Mouse (Mus musculus): ENCODE results near the gene Atp5d. TPM values are rescaled to one million over a fixed set of nuclear protein-coding genes. Genes with fewer than 3 reads are reported as not detected.

The Atp5d gene
- total and polyA plus RNA-seq, 2 experiments from 2014 or later, result 154 to 633 TPM

- H3K9ac ChIP-seq, result no peak overlapping the region
- ATAC-seq (no peak), DNase-seq (no peak)
- H3K4me3 ChIP-seq (ENCODE audit: low read depth, low read length), result no peak overlapping the region
- H3K9me3 ChIP-seq (ENCODE audit: low read length), result no peaks in the 10 kb centered on the region
- no peak for TF ChIP-seq CTCF (IDR thresholded peaks at IDR 0.05; ENCODE audit: low read depth)
- H3K27me3 ChIP-seq (ENCODE audit: insufficient read depth, low read length), result no peaks in the 10 kb centered on the region
- H3K27ac ChIP-seq (ENCODE audit: low read depth, low read length), result no peak overlapping the region
- peaks cover 92% of the 10 kb centered on the region for H3K36me3 ChIP-seq (ENCODE audit: insufficient read depth)
- WGBS, result 86% methylated on average over 9 of the region's 9 CpGs
- no peaks in the 10 kb centered on the region for H3K4me1 ChIP-seq (ENCODE audit: insufficient read depth)
- H3K4me2 ChIP-seq (ENCODE audit: low read depth), result no peak overlapping the region
Measured at GRCm38 (mm10) chr10:80129846-80130245, 8.6 kb upstream of the Atp5d start.

DNA sequence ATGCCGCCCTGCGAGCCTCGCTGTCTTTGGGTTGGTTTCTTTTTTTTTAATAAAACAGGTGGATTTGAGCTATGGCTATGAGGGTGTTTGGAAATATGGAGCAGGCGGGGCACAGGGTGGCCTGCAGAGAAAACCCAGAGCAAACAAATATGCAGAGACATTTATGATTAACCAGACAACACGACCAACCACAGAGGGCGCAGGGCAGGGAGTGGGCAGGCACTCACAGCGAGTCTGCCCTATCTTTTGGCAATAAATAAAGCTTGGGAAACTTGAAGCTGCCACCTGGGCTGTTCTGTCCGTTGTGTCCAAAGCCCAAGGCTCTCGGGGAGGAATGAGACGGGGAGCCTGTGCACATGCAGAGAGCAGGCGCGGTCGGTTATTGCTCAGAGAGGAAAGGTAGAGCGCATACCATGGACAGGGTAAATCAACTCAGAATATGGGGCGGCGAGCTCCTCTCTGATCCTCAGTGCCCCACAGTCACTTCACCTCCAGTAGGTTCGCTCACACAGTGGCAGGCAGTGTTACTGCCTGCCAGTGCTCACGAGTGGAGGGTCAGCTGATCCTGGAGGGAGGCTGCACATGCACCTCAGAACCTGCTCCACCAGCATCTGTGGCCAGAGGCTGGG lies 7.9 kb upstream of the Atp5d start:
- ATAC-seq (no peak; the same call in 1 of the 2 replicates), DNase-seq (no peak)
- Histone ChIP-seq H3K27ac (ENCODE audit: low read depth, low read length) (peak overlapping the region; percentile 36; the same call in 1 of the 2 replicates), H3K4me2 (ENCODE audit: low read depth) (no peak overlapping the region), H3K27me3 (ENCODE audit: insufficient read depth, low read length) (no peaks in the 10 kb centered on the region), H3K9ac (no peak overlapping the region), H3K4me3 (ENCODE audit: low read depth, low read length) (no peak overlapping the region), H3K9me3 (ENCODE audit: low read length) (no peaks in the 10 kb centered on the region), H3K36me3 (ENCODE audit: insufficient read depth) (peaks cover 92% of the 10 kb centered on the region), H3K4me1 (ENCODE audit: insufficient read depth) (no peaks in the 10 kb centered on the region)
- no peak for TF ChIP-seq CTCF (IDR thresholded peaks at IDR 0.05; ENCODE audit: low read depth)
- 83% methylated on average over 18 of the region's 18 CpGs for WGBS

DNA sequence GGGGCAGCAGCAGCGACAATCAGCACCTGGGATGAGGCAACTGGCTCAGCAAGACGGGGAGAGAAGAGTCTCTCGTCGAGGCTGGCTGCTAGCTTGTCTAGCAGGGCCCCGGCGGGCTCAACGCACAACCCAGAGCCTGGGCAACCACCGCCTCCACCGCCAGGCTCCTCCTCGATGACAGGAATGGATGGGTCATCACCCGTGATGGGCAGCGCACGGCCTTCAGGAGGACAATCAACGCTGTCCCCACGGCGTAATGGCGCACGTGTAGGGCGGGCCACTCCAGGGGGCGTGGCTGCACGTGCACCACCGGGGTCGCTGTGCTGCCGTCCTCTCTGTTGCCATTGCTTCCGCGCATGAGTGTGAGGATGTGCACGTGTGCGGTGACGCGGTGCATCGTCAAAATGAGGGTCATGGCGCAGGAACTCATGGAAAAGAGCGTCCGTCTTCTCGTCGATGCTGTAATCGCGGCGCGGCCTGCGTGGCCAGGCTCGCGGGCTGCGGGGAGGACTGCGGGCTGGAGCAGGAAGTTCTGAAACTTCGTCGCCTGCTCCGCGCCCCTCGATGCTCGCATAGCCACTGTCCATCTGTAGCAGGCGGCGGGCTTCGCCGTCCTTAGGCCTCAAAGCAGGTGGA lies 7.0 kb upstream of the Atp5d start:
- Histone ChIP-seq H3K27me3 (ENCODE audit: insufficient read depth, low read length) (no peaks in the 10 kb centered on the region), H3K9me3 (ENCODE audit: low read length) (no peaks in the 10 kb centered on the region), H3K4me3 (ENCODE audit: low read depth, low read length) (no peak overlapping the region), H3K36me3 (ENCODE audit: insufficient read depth) (peaks cover 88% of the 10 kb centered on the region), H3K9ac (peak overlapping the region; percentile 18), H3K4me1 (ENCODE audit: insufficient read depth) (no peaks in the 10 kb centered on the region), H3K27ac (ENCODE audit: low read depth, low read length) (peak overlapping the region; percentile 36), H3K4me2 (ENCODE audit: low read depth) (peak overlapping the region; percentile 34)
- 16% methylated on average over 55 of the region's 55 CpGs for WGBS
- ATAC-seq (peak; percentile 86), DNase-seq (peak; percentile 88)
- TF ChIP-seq CTCF (IDR thresholded peaks at IDR 0.05; ENCODE audit: low read depth), result peak; percentile 47

- Histone ChIP-seq H3K27me3 (ENCODE audit: insufficient read depth, low read length) (no peaks in the 10 kb centered on the region), H3K4me1 (ENCODE audit: insufficient read depth) (peaks cover 5% of the 10 kb centered on the region; the same call in 1 of the 2 replicates), H3K27ac (ENCODE audit: low read depth, low read length) (peak overlapping the region; percentile 36; the same call in 1 of the 2 replicates), H3K36me3 (ENCODE audit: insufficient read depth) (peaks cover 87% of the 10 kb centered on the region), H3K4me2 (ENCODE audit: low read depth) (peak overlapping the region; percentile 34), H3K9me3 (ENCODE audit: low read length) (no peaks in the 10 kb centered on the region), H3K4me3 (ENCODE audit: low read depth, low read length) (no peak overlapping the region), H3K9ac (peak overlapping the region; percentile 18)
- no peak for TF ChIP-seq CTCF (IDR thresholded peaks at IDR 0.05; ENCODE audit: low read depth)
- peak; percentile 23 for ATAC-seq
- no peak for DNase-seq
- 34% methylated on average over 27 of the region's 27 CpGs for WGBS
Measured at GRCm38 (mm10) chr10:80131952-80132350, 6.5 kb upstream of the Atp5d start.

GRCm38 (mm10) chr10:80133226-80133849 lies 5.1 kb upstream of the Atp5d start:
- Histone ChIP-seq H3K27ac (ENCODE audit: low read depth, low read length) (no peak overlapping the region), H3K9ac (no peak overlapping the region), H3K36me3 (ENCODE audit: insufficient read depth) (peaks cover 73% of the 10 kb centered on the region), H3K4me1 (ENCODE audit: insufficient read depth) (peaks cover 9% of the 10 kb centered on the region; the same call in 1 of the 2 replicates), H3K4me2 (ENCODE audit: low read depth) (no peak overlapping the region), H3K9me3 (ENCODE audit: low read length) (no peaks in the 10 kb centered on the region), H3K4me3 (ENCODE audit: low read depth, low read length) (no peak overlapping the region), H3K27me3 (ENCODE audit: insufficient read depth, low read length) (no peaks in the 10 kb centered on the region)
- WGBS, result 61% methylated on average over 8 of the region's 8 CpGs
- TF ChIP-seq CTCF (IDR thresholded peaks at IDR 0.05; ENCODE audit: low read depth), result peak; percentile 23; the same call in 1 of the 2 replicates
- ATAC-seq (no peak), DNase-seq (no peak)

- WGBS, result 92% methylated on average over 9 of the region's 9 CpGs
- TF ChIP-seq CTCF (IDR thresholded peaks at IDR 0.05; ENCODE audit: low read depth), result no peak
Measured at GRCm38 (mm10) chr10:80134421-80134820, 4.0 kb upstream of the Atp5d start.

GRCm38 (mm10) chr10:80135161-80135560 lies 3.3 kb upstream of the Atp5d start:
- peaks cover 55% of the 10 kb centered on the region for H3K36me3 ChIP-seq (ENCODE audit: insufficient read depth)
- no peak overlapping the region for H3K4me3 ChIP-seq (ENCODE audit: low read depth, low read length)
- no peak overlapping the region for H3K4me2 ChIP-seq (ENCODE audit: low read depth)
- TF ChIP-seq CTCF (IDR thresholded peaks at IDR 0.05; ENCODE audit: low read depth), result no peak
- peaks cover 12% of the 10 kb centered on the region; the same call in 1 of the 2 replicates for H3K4me1 ChIP-seq (ENCODE audit: insufficient read depth)
- H3K9me3 ChIP-seq (ENCODE audit: low read length), result no peaks in the 10 kb centered on the region
- no peaks in the 10 kb centered on the region for H3K27me3 ChIP-seq (ENCODE audit: insufficient read depth, low read length)
- no peak overlapping the region for H3K27ac ChIP-seq (ENCODE audit: low read depth, low read length)
- DNase-seq, result no peak
- ATAC-seq, result no peak
- no peak overlapping the region for H3K9ac ChIP-seq
- WGBS, result 86% methylated on average over 10 of the region's 10 CpGs

More at GRCm38 (mm10) chr10:80134421-80134820, 4.0 kb upstream of the Atp5d start:
- Histone ChIP-seq H3K27ac (ENCODE audit: low read depth, low read length) (no peak overlapping the region), H3K4me1 (ENCODE audit: insufficient read depth) (peaks cover 12% of the 10 kb centered on the region; the same call in 1 of the 2 replicates), H3K4me3 (ENCODE audit: low read depth, low read length) (no peak overlapping the region), H3K4me2 (ENCODE audit: low read depth) (no peak overlapping the region), H3K9me3 (ENCODE audit: low read length) (no peaks in the 10 kb centered on the region), H3K27me3 (ENCODE audit: insufficient read depth, low read length) (no peaks in the 10 kb centered on the region), H3K36me3 (ENCODE audit: insufficient read depth) (peaks cover 62% of the 10 kb centered on the region), H3K9ac (no peak overlapping the region)
- no peak for DNase-seq
- no peak for ATAC-seq
